Mouse (Mus musculus) cerebellum, adult 2 months (tissue): ENCODE data around the gene C2.

Source experiments
- CTCF ChIP-seq: fragments of 200-500 bp; IDR thresholded peaks from 2 replicates; pipeline ENCODE4 v1.5.1; 2011; ENCODE audit warnings: low read depth, mild to moderate bottlenecking, control low read depth, low read length, moderate library complexity, borderline replicate concordance; ENCODE audit not compliant: insufficient read depth
- POLR2A ChIP-seq: fragments of 200-500 bp; IDR thresholded peaks from 2 replicates; pipeline ENCODE4 v1.6.1; 2011; ENCODE audit warnings: low read length, control low read depth, borderline replicate concordance; ENCODE audit not compliant: insufficient read depth

- TF ChIP-seq POLR2A (no peak), CTCF (no peak)
Measured at GRCm38 (mm10) chr17:34862416-34863081, 35.5 kb downstream of the C2 start, which contains the start of gene Cfb.
